Mouse (Mus musculus): ENCODE measurements around the gene Grb7.

The Grb7 gene
- long read RNA-seq, experiment 1: 0 reads
- long read RNA-seq, experiment 2: 0 reads

DNA sequence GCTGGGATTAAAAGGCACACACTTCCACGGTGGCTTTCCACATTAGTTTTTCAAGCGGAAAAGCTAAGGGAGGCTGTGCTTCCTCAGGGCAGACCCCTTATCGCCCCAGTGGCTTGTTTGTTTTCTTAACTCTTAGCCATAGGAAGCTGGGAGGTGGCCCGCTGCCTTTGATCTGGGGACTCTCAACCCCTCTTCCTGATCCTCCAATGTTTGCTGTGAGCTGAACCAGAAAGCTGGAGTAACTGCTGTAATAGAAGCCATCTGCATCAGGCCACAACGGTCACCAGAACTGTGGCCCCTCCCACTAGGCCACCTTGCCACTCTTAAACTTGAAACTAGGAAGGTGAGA is at the start of gene Grb7:
TSS of gene Grb7 (plus strand) at position 182 of the 349 bp plus-strand sequence.
- intact Hi-C loops (cut with DNase I): no loop called here

DNA sequence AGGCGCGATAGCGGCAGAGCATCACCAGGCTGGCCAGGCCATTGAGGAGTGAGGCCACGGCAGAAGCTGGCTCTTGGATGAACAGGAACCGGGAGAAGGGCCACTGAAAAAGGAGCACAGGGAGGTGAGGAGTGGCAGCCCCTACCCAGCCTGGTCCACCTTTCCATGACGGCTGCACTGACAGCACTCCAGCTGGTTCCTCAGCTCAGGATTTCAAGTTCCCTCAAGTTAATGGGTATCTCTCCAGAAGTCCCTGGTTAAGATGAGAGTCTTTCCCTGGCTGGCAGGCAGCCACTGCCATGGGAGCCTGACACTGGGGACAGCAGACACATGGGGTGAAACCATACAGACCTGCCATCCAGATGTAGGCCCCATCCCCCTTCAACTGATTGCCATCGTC is 48.2 kb upstream of the Grb7 start:
- intact Hi-C loops (cut with DNase I): no loop called here

DNA sequence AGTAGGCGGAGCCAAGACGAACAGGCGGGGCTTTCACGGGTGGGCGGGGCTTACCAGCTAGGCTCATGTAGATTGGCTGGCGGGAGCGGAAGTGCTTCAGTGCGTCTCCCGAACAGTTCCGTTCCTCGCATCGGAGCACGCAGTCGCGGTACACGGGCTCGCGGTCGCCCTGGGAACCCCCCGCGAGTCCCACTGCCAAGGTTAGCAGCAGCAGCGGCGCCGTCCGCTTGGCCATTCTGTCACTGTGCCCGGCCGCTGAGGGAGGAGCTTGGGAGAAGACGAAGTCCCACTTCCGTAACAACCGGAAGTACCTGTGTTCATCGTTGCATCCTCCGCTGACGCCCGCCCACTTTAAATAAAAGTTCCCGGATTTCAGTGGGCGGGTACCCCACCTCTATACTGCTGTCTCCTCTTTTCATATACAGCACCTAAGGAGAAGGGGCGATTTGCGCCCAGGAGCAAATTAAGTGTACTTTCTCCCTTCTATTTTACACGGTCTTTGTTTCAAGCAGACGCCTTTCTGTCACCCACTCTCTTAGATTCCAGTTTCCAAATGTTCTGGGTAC is 46.0 kb upstream of the Grb7 start, which contains the start of gene Pgap3:
TSS of gene Pgap3 (minus strand) at position 330 of the 566 bp plus-strand sequence.
- intact Hi-C loops (cut with DNase I): no loop called here

DNA sequence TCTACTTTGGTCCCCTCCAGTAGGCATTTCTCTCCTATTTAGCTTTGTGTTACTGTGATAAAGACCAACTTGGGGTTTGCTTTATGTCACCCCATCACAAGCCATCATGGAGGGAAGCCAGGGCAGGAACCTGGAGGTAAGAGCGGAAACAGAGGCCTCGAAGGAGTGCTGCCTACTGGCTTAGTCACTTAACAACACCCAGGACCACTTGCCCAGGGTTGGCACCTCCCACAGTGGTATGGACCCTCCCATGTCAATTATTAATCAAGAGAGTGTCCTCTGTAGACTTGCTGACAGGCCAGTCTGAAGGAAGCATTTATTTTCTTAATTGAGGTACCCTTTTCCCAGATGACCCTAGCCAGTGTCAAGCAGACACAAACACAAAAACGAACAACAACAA is 45.4 kb upstream of the Grb7 start:
- intact Hi-C loops (cut with DNase I): no loop called here

DNA sequence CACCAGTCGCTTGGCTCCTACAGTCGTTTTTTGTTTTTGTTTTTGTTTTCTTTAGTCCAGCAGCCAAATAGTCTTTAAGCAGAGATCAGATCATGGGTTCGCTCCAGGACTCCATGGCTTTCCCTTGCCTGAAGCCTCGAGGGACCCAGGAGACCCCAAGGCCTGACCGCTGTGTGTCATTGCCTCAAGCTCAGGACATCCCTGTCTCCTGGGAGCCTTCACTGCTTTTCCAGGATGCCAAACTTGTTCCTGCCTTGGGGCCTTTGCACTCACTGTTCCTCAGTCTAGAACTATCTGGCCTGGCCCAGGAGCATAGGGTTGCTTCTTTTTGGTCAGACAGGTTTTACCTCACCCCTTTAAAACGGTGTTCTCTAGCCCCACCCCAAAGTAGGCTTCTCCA is 39.6 kb upstream of the Grb7 start:
- intact Hi-C loops (cut with DNase I): no loop called here

DNA sequence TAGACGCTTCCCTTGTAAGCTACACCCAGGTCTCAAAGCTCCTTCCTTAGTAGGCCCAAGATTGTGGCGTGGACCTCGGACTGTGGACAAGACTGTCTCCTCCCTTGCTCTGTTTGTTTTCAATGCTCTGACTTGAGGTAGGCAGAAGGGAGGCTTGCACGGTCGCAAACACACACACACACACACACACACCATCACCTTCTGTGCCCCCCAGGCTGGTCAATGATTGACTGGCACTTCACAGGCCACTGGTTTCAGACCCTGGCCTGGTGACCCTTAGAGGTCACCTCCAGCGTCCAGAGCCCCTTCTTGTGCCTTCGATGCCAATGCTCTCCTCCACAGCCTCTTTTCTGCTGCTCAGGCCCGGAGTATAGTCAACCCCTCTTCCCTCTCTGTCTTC is 37.3 kb upstream of the Grb7 start:
- intact Hi-C loops (cut with DNase I): no loop called here

DNA sequence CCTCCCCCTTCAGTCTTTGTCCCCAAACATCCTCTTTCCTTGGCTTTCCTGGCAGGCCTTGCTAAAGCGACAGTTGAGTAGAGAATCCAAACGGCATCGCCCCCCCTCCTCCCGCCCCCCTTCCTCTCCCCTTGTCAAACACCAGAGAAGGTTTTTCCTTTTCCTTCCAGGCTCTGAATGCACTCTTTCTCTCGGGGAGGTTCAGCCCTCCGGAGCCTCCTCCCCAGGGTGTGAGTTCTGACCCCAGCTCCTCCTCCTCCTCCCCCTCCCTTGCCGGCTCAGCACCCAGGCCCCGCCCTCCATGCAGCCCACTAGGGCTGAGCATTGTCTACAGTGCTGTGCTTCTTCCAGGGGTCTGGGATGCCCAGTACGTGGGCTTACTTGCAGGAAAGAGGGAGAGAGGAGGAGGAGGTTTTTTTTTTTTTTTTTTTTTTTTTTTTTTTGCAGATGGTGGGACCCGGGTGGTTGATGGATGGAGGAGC is 36.8 kb upstream of the Grb7 start:
- intact Hi-C loops (cut with DNase I): no loop called here

DNA sequence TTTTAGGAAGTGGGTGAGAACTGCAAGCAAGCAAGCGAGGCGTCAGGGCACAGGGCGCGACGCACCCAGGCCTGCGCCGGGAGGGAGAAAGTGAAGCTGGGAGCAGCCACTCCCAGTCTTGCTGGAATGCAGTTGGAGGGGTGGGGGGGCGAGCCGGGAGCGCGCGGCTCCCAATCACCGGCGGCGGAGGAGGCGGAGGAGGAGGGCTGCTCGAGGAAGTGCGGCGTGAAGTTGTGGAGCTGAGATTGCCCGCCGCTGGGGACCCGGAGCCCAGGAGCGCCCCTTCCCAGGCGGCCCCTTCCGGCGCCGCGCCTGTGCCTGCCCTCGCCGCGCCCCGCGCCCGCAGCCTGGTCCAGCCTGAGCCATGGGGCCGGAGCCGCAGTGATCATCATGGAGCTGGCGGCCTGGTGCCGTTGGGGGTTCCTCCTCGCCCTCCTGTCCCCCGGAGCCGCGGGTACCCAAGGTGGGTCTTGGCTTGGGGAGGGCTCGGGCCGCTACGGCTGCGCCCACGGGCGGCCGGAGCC is 33.9 kb upstream of the Grb7 start, which contains the start of gene Erbb2:
TSS of gene Erbb2 (plus strand) at position 198 of the 524 bp plus-strand sequence.
- intact Hi-C loops (cut with DNase I): loop anchor here (2.0 kb wide), 1 partner anchor 24 kb away; no protein-coding TSS in a partner anchor

DNA sequence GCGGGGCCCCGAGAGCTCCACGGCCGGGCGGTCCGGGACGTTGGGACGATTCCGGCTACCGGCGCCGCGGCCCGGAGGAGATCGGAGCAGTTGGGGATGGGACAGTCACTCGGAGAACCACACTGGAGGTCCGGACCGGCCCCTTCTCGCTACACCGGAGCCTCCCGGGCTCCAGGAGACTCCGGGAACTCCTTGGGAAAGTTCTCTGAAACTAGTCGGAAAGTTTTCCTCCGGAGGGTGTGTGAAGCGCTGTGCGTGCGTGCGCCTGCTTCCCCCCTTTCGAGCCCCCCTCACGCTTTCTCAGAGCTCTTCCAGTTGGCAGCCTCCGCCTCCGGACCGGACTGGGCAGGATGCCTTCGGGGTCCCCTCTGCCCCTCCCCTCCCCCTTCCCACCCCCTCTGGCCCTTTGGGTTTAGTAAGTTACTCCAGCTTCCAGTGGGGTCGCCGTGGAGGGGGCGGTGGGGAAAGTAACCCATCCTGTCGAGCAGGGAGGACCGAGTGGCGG is 33.3 kb upstream of the Grb7 start:
- intact Hi-C loops (cut with DNase I): loop anchor here (2.0 kb wide), 1 partner anchor 24 kb away; no protein-coding TSS in a partner anchor

DNA sequence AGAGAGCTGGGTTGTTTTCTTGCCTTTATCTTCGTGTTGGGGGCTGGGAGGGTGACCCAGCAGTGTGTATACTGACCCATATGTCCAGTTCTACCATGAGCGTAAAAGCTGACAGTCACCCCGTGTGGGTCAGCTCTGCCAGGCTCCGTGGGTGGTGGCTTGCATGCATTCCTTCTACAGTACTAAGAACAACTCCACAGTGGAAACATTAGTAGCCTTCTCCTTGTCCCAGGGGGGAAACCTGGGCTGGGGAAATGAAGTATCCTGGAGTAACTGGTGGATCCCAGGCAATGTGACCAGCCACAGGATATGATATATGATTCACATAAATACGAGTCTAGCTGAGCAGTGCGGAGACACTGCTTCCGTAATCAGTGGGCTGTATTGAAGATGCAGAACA is 32.5 kb upstream of the Grb7 start:
- intact Hi-C loops (cut with DNase I): loop anchor here (2.0 kb wide), 1 partner anchor 23 kb away; no protein-coding TSS in a partner anchor

DNA sequence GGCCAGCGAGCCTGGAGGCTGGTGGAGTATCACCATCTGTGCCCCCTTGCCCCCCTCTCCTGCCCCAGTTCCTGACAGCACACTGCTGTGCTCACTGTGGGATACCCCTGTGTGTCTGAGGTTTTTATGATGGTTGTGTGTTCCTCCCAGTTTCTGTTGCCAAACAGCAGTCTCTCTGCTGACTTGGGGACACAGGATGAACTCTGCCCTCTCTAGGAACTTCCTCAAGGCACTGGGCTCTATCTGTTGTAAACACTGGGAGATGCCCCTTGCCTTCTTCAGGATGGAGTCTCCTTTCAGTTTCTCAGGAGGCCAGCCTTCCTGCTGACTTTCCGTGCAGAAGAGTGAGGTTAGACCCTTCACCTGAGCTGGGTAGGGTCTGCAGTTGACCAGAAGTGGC is 32.0 kb upstream of the Grb7 start:
- intact Hi-C loops (cut with DNase I): no loop called here

DNA sequence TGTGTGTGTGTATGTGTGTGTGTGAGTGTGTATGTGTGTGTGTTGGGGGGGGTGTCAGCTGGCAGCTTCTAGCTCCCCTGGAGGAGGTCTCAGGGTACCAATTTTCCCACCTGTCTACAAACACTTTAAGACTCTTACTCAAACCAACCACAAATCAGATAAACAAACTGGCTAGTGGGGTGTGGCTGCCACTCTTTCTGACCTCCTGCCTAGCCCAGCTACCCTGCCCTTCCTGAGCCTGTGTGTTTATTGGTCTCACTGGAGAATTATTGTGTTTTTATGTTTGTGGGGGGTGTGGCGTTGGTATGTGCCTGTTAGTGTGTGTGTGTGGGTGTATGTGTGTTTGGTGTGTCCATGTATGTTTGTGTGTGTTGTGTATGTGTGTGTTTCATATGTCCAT is 29.1 kb upstream of the Grb7 start:
- intact Hi-C loops (cut with DNase I): no loop called here

DNA sequence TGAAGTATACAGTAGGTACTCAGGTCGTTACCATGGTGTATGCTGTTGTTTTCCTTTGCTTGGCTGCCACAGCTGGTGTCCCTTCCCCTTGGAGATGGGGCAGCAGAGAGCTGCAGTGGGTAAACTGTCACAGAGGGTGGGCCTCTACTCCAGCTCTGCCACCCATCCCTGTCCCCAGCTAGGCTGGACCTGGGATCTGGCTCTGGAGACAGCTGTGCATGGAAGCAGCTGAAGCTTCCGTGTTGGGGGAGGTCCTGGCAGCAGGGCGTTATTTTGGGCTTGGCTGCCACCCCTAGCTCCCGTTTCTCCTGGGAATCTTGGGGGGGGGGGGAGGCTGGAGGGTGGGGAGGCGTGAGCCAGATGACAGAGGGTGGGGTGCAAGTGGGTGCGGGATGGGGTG is 27.9 kb upstream of the Grb7 start:
- intact Hi-C loops (cut with DNase I): no loop called here

DNA sequence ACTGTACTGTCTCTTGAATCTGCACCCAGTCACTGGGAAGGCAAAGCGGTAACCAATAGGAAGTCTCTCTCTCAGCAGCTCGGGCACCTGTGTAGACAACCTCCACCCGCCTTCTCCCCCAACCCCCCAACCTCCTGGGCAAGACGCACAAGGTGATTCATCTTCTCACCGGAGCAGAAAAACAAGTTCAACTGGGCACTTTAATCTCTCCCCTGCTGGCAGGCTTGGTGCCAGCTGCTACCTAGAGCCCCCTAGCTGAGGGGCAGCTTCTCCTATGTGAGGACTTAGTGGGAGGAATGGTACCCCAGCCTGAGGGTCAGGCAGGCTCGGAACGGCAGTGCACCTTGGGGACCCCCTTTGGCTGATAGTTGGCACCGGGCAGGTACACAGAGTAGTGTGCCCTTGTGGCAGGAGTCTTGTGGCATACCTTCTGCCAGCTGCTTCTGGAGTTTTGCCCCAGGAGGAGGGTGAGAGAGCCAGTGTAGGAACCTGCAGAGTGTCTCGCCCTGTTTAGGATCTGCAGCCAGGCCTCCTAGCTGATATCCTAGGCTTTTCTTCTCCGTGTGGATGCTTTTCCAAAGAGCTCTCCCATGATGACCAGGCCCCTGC is 27.2 kb upstream of the Grb7 start:
- intact Hi-C loops (cut with DNase I): no loop called here

DNA sequence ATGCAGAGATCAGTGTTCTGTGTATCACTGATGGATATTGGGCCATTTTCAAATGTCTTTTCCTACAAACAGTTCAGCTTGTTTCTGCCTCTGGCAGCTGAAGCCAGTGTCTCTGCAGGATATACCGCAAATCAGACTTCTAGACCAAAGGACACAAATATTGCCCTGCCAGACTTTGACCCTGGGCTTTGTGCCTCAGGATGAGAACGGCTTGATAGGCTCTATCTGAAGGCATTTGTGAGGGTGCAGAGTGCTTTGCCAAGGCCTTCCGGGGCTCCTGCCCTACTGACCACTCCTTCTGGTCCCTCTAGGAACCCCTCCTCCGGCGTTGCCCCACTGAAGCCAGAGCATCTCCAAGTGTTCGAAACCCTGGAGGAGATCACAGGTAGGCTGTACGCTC is 19.6 kb upstream of the Grb7 start:
- intact Hi-C loops (cut with DNase I): no loop called here

DNA sequence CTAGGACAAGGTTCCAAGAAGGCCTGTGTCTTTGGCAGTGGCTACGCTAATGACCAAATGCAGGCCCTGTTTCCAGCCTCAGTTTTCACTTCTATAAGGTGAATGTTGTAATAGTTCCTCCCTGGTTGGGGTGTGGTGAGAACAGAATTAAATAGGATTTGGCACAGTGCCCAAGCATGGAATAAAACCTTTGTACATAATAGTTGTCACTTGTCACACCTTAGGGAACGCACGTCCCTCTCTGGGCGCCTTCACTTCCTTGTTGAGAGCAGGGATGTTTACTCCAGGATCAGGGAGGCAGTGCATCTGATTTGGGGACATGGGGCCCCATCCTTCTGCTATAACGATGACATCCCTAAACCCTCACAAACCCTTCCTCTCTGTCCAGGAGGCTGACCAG is 17.8 kb upstream of the Grb7 start:
- intact Hi-C loops (cut with DNase I): no loop called here

DNA sequence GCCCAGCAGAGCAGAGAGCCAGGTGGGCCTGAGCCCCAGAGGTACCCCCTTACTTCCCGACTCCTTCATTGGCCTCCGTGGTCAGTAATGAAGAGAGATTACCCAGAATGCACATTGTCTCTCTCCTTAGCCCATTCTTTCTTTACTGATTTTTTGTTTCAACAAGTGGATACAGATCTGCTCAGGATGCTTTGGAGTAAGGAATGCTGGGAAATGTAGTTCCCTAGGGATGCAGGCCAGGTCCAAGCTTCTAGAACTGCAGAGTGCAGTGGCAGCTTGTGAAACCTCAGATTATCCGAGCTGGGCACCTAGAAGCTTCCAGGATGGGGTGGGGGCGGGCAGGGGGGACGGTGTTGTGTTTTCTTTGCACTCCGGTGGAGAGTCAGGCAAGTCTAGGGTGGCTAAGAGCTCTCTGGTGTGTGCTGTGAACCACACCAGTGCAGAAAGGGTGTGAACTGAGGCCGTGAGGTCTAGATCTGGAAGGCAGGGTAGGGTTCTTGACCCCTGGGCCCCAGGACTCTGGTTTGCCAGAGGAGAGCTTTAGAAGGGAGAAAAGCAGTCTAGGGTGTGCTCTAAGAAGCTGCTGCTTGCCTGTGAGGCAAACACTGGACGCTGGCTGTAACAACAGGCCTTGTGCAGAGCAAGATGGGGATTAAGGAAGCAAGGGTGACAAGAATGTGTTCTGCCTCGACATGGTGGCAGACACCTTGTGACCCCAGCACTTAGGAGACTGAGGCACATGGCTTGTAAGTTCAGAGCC is 14.3 kb upstream of the Grb7 start:
- intact Hi-C loops (cut with DNase I): no loop called here

DNA sequence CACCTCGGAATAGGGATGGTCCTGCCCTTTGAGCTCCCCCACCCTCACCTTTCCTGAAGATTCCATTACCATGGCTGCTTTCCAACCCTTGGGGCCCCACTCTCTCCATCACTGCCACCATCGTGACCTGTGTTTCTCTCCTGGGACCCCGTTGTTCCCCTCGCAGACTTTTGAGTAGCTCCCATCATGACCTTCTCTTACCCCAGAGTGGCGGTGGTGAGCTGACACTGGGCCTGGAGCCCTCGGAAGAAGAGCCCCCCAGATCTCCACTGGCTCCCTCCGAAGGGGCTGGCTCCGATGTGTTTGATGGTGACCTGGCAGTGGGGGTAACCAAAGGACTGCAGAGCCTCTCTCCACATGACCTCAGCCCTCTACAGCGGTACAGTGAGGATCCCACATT is 10.5 kb upstream of the Grb7 start:
- intact Hi-C loops (cut with DNase I): loop anchor here (2.0 kb wide), 1 partner anchor 23 kb away; the partner anchor contains the start of gene Erbb2

DNA sequence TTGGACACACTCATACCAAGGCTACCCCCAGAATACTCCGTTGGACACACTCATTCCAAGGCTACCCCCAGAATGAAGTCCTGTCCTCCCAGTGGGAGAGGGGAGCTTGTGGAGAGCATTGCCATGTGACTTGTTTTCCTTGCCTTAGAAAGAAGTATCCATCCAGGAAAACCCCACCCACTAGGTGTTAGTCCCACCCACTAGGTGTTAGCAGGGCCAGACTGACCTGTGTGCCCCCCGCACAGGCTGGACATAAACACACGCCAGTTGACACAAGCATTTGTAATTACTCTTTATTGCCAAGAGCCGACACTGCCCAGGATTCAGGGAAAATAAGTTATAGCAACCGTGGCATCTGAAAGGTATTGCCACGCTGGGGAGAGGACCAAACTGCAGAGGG is 8.8 kb upstream of the Grb7 start:
- intact Hi-C loops (cut with DNase I): loop anchor here (2.0 kb wide), 1 partner anchor 25 kb away; the partner anchor contains the start of gene Erbb2

DNA sequence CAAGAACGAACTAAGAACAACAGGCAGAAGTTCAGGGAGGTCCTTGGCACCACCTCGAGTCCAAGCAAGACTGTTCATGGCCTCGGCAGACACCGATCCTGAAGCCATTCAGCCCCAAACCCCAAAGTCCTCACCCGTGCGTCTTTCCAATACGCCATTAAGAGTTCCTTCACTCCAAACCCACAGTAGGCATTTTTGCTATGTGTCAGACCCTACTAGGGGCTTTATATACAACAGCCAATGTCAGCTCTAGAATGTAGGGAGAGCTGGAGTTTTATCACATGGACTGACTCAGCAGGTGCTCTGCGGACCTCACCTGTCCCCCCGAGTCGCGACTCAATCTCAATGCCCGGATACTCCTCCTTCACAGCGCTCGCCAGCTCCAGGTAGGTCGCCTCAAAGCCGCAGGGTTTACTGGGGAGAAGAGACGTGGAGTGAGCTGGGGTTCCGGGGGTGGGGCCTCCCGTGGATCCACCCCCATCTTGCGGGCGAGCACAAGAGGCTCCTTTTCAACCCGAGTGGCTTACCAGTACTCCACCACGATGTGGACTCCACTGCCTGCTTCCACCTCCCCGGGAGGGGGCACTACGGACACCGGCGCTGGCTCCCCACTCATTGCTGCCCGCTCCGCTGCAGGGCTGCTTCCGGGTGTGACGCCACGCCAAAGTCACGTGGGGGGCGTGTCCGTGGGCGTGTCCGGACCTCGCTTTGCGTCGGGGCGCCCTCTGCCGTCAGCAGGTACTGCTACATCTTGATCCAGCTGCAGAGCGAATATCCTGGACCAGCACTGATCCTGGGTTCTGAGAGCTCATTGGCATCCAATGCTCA is 7.6 kb upstream of the Grb7 start, which contains the start of gene Mien1:
TSS of gene Mien1 (minus strand) at position 661 of the 828 bp plus-strand sequence.
- intact Hi-C loops (cut with DNase I): no loop called here

DNA sequence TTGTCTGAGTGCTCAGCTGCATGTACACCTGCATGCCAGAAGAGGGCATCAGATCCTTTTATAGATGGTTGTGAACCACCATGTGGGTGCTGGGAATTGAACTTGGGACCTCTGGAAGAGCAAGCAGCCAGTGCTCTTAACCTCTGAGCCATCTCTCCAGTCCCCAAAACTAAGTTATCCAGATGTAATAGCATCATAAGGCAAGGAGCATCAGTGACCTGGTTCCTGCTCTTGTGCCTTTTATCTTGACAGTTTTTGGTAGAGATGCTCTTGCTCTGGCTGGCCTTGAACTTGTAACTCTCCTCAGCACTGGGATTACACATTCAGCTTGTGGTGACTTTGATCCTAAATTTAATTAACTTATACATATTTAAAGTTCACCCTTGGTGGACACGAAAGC is 2.5 kb upstream of the Grb7 start:
- intact Hi-C loops (cut with DNase I): no loop called here

Data from adrenal gland (tissue).